Mouse (Mus musculus) liver, embryonic 11.5 days (tissue): ENCODE results near the gene Nfam1. TPM values are rescaled to one million over a fixed set of nuclear protein-coding genes. Genes with fewer than 3 reads are reported as not detected.
"Not testable (repeated sequence)": the region's sequence is repeated elsewhere in the genome, so short reads cannot be mapped to it uniquely, and the experiment has no call there.

Experiments
- ATAC-seq: fragments of 200-750 bp; cut with Nextera tagmentation; replicated peaks from 2 replicates; pipeline ENCODE4 v1.8.0; 2017; ENCODE audit warnings: moderate number of reproducible peaks, mild to moderate bottlenecking, moderate TSS enrichment, moderate library complexity; ENCODE audit not compliant: low FRiP score
- DNase-seq: peaks from one replicate; pipeline ENCODE4 v3.0.0-alpha.2; 2017; ENCODE audit warnings: low spot score
- H3K27ac ChIP-seq: fragments of 300-500 bp; sonication (generic); 2 replicates; pipeline ENCODE4 v1.5.1; 2014; ENCODE audit warnings: mild to moderate bottlenecking, low read depth, low read length, control low read depth
- H3K27me3 ChIP-seq: fragments of 300-500 bp; sonication (generic); replicated peaks from 2 replicates; pipeline ENCODE4 v1.6.1; 2014; ENCODE audit warnings: low read length, mixed read lengths; ENCODE audit not compliant: control insufficient read depth, insufficient read depth
- H3K36me3 ChIP-seq: fragments of 300-500 bp; sonication (generic); 2 replicates; pipeline ENCODE4 v1.6.1; 2014; ENCODE audit warnings: mild to moderate bottlenecking, low read length, moderate library complexity, mixed read lengths; ENCODE audit not compliant: control insufficient read depth, insufficient read depth
- H3K4me1 ChIP-seq: fragments of 300-500 bp; sonication (generic); replicated peaks from 2 replicates; pipeline ENCODE4 v1.6.1; 2014; ENCODE audit warnings: low read length, mixed read lengths; ENCODE audit not compliant: control insufficient read depth, insufficient read depth
- H3K4me2 ChIP-seq: fragments of 300-500 bp; sonication (generic); 2 replicates; pipeline ENCODE4 v1.6.1; 2014; ENCODE audit warnings: mild to moderate bottlenecking, control low read depth, moderate library complexity
- H3K4me3 ChIP-seq: fragments of 300-500 bp; sonication (generic); 2 replicates; pipeline ENCODE4 v1.5.1; 2014; ENCODE audit warnings: low read depth, low read length, control low read depth
- H3K9ac ChIP-seq: fragments of 300-500 bp; sonication (generic); 2 replicates; pipeline ENCODE4 v1.6.1; 2014; ENCODE audit warnings: low read depth, low read length, control low read depth
- H3K9me3 ChIP-seq: fragments of 300-500 bp; sonication (generic); 2 replicates; pipeline ENCODE4 v1.6.1; 2016; ENCODE audit warnings: low read length, inconsistent platforms, mixed read lengths; ENCODE audit not compliant: control insufficient read depth
- WGBS: fragments of 180-500 bp; shearing (Covaris S2); extraction: QIAGEN DNeasy Blood & Tissue Kit; methylation state at CpG from one replicate; pipeline ENCODE4 v1.1.7; 2014; 5-methylcytosine and 5-hydroxymethylcytosine counted together
- polyA plus RNA-seq: library from polyadenylated mRNA; unstranded; fragments of >200 nt; fragmentation: Nextera tagmentation; extraction: Ambion mirVana; gene quantifications from 2 replicates; pipeline ENCODE4 v1.2.1, GENCODE M21; 2014

Gene Nfam1
- polyA plus RNA-seq, 1 experiment from 2014 or later = 6.6 TPM

DNA sequence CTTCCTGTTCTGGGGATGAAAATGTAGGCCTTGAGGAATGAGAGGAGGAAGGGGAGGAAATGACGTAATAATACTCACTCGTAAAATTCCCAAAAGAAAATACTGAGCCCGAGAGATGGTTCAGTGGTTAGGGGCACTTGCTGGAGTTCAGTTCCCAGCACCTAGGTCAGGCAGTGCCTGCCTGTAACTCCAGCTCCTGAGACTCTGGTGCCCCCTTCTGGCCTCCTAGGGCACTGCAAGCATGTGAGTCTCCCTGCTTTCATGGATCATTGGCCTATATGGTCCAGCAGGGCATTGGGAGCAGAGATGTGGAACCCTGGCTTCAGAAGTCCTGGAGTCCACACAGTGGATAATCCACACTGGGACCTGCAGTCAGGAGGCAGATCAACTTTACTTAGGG is 13.2 kb upstream of the Nfam1 start:
- peaks cover 11% of the 10 kb centered on the region for H3K4me1 ChIP-seq
- H3K9ac ChIP-seq = no peak overlapping the region
- no peak overlapping the region for H3K27ac ChIP-seq
- DNase-seq = no peak
- H3K36me3 ChIP-seq = no peaks in the 10 kb centered on the region
- H3K27me3 ChIP-seq = no peaks in the 10 kb centered on the region; the same call in 1 of the 2 replicates
- 90% methylated on average over 3 of the region's 3 CpGs for WGBS
- H3K9me3 ChIP-seq = peaks cover 5% of the 10 kb centered on the region
- no peak overlapping the region for H3K4me3 ChIP-seq
- no peak overlapping the region for H3K4me2 ChIP-seq
- no peak for ATAC-seq

DNA sequence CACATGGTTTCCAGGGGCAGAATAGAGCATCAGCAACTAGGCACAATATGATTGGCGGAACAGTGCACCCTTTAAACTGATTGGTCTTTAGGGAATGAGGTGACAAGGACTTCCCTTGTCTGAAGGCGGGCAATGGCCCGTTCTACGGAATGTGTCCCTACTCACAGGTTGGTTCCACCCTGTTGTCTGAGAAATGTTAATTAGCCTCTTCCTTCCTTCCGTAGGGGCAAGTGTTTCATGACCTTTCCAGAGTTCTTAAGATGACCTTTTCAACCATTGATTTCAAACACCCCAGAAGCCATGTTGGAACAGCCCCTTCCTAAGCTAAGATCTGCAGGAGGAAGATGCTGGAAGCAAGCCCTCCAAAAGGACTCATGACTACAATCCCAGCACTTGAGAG is 12.5 kb upstream of the Nfam1 start:
- not testable (repeated sequence) for ATAC-seq, H3K4me2 ChIP-seq
- 86% methylated on average over 5 of the region's 5 CpGs for WGBS

GRCm38 (mm10) chr15:83043362-83043708 is 10.2 kb upstream of the Nfam1 start:
- Histone ChIP-seq H3K27ac (no peak overlapping the region), H3K9me3 (peaks cover 5% of the 10 kb centered on the region), H3K9ac (no peak overlapping the region), H3K36me3 (no peaks in the 10 kb centered on the region), H3K4me2 (no peak overlapping the region), H3K27me3 (peaks cover 4% of the 10 kb centered on the region; the same call in 1 of the 2 replicates), H3K4me1 (peaks cover 11% of the 10 kb centered on the region), H3K4me3 (no peak overlapping the region)
- ATAC-seq (no peak), DNase-seq (no peak)
- 68% methylated on average over 22 of the region's 22 CpGs for whole genome bisulfite sequencing

More for the DNA sequence above, 12.5 kb upstream of the Nfam1 start:
- H3K4me3 ChIP-seq, H3K9ac ChIP-seq, H3K27ac ChIP-seq, H3K27me3 ChIP-seq, H3K36me3 ChIP-seq, DNase-seq, H3K9me3 ChIP-seq: not testable (repeated sequence)
- H3K4me1 ChIP-seq = peaks cover 11% of the 10 kb centered on the region

- 20% methylated on average over 6 of the region's 6 CpGs for WGBS
- peak overlapping the region; percentile 23; the same call in 1 of the 2 replicates for H3K4me2 ChIP-seq
- no peaks in the 10 kb centered on the region for H3K36me3 ChIP-seq
- peaks cover 7% of the 10 kb centered on the region; the same call in 1 of the 2 replicates for H3K27me3 ChIP-seq
- peaks cover 5% of the 10 kb centered on the region for H3K9me3 ChIP-seq
- H3K27ac ChIP-seq = no peak overlapping the region
- no peak for ATAC-seq
- H3K9ac ChIP-seq = no peak overlapping the region
- no peak overlapping the region for H3K4me3 ChIP-seq
- no peak for DNase-seq
- peaks cover 11% of the 10 kb centered on the region for H3K4me1 ChIP-seq
Measured at GRCm38 (mm10) chr15:83042655-83043361, 9.7 kb upstream of the Nfam1 start.

GRCm38 (mm10) chr15:83040156-83040555 is 7.0 kb upstream of the Nfam1 start:
- no peak overlapping the region for H3K27ac ChIP-seq
- H3K36me3 ChIP-seq = no peaks in the 10 kb centered on the region
- H3K4me3 ChIP-seq = no peak overlapping the region
- H3K4me2 ChIP-seq = no peak overlapping the region
- peaks cover 7% of the 10 kb centered on the region; the same call in 1 of the 2 replicates for H3K27me3 ChIP-seq
- H3K9me3 ChIP-seq = no peaks in the 10 kb centered on the region
- ATAC-seq (no peak), DNase-seq (no peak)
- WGBS = 57% methylated on average over 2 of the region's 2 CpGs
- peaks cover 14% of the 10 kb centered on the region for H3K4me1 ChIP-seq
- H3K9ac ChIP-seq = no peak overlapping the region

GRCm38 (mm10) chr15:83038812-83039211 is 5.7 kb upstream of the Nfam1 start:
- H3K4me2 ChIP-seq = no peak overlapping the region
- ATAC-seq = no peak
- H3K27ac ChIP-seq = no peak overlapping the region
- peaks cover 17% of the 10 kb centered on the region for H3K4me1 ChIP-seq
- H3K9me3 ChIP-seq = no peaks in the 10 kb centered on the region
- H3K36me3 ChIP-seq = no peaks in the 10 kb centered on the region
- no peak for DNase-seq
- peaks cover 10% of the 10 kb centered on the region; the same call in 1 of the 2 replicates for H3K27me3 ChIP-seq
- H3K9ac ChIP-seq = no peak overlapping the region
- H3K4me3 ChIP-seq = no peak overlapping the region
- WGBS = 59% methylated on average over 3 of the region's 3 CpGs

DNA sequence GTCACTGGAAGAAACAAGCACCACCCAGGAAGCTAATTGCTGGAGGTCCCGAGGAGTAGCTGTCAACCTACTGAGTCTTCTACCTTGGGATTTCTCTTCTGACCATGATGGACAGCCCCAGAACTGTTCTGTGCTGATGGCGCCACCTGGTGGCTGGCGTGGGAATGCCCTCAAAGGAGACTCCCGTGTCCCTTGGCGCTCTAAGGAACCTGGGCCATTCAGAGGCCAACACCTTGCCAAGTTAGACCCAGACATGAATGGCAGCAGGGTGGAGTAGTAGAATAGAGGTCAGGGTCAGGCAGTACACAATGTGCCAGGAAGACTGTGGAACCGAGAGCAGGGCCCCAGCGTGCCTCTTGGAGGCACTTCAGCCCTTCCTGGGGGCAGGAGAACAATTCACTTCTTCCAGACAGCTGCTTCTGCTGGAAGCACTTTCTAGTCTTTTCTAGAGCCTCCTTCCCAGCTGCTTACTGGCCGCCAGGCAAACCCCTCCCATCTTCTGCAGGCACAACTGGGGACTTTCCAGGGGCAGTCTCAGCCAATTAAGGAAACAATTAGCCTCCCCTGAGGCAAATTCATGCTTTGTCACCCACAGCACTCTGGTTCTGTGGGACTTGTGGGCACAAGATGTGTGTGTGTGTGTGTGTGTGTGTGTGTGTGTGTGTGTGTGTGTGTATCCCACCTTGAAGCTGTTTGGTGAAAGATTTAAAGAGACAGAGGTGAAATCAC is 4.8 kb upstream of the Nfam1 start:
- H3K27ac ChIP-seq = no peak overlapping the region
- H3K4me3 ChIP-seq = no peak overlapping the region
- H3K9ac ChIP-seq = no peak overlapping the region
- H3K4me2 ChIP-seq = no peak overlapping the region
- no peaks in the 10 kb centered on the region for H3K36me3 ChIP-seq
- H3K9me3 ChIP-seq = no peaks in the 10 kb centered on the region
- peaks cover 10% of the 10 kb centered on the region; the same call in 1 of the 2 replicates for H3K27me3 ChIP-seq
- ATAC-seq = 0 out of 2 replicates have a peak, but pooled peaks have one; percentile 33
- H3K4me1 ChIP-seq = peaks cover 18% of the 10 kb centered on the region
- DNase-seq = peak; percentile 84
- 9% methylated on average over 8 of the region's 8 CpGs for WGBS

GRCm38 (mm10) chr15:83036900-83037519 is 3.9 kb upstream of the Nfam1 start:
- DNase-seq (no peak), ATAC-seq (no peak)
- Histone ChIP-seq H3K9ac (no peak overlapping the region), H3K27ac (no peak overlapping the region), H3K4me3 (no peak overlapping the region), H3K9me3 (no peaks in the 10 kb centered on the region), H3K36me3 (no peaks in the 10 kb centered on the region), H3K4me2 (no peak overlapping the region), H3K4me1 (peaks cover 16% of the 10 kb centered on the region), H3K27me3 (peaks cover 10% of the 10 kb centered on the region)
- whole genome bisulfite sequencing = 81% methylated on average over 14 of the region's 14 CpGs
